Mouse (Mus musculus) embryonic fibroblast, embryonic 13.5 days (primary cell): ENCODE results near the gene Pex6.

Source experiments
- CTCF ChIP-seq: IDR thresholded peaks from 2 replicates; pipeline ENCODE4 v1.5.1; 2011; ENCODE audit warnings: mild to moderate bottlenecking, control low read depth, low read length, moderate library complexity, borderline replicate concordance; ENCODE audit not compliant: insufficient read depth
- POLR2A ChIP-seq: IDR thresholded peaks from 2 replicates; pipeline ENCODE4 v1.6.1; 2011; ENCODE audit warnings: low read depth, mild to moderate bottlenecking, control low read depth, low read length, moderate library complexity

GRCm38 (mm10) chr17:46772038-46772403, 60.8 kb downstream of the Pex6 start:
- TF ChIP-seq POLR2A (no peak), CTCF (no peak)
